Mouse (Mus musculus) limb, embryonic 10.5 days (tissue): ENCODE results near the gene Dirc2. TPM values are rescaled to one million over a fixed set of nuclear protein-coding genes. Genes with fewer than 3 reads are reported as not detected.
A peak's percentile ranks its signal among the peaks of the same experiment; 100 is the strongest.

Experiments used
- DNase-seq: peaks from one replicate; pipeline ENCODE4 v3.0.0-alpha.2; 2017; ENCODE audit warnings: low spot score
- H3K27ac ChIP-seq: fragments of 300-500 bp; sonication (generic); 2 replicates; pipeline ENCODE4 v1.5.1; 2016; ENCODE audit warnings: mild to moderate bottlenecking
- H3K27me3 ChIP-seq: fragments of 300-500 bp; sonication (generic); 2 replicates; pipeline ENCODE4 v1.6.1; 2016; ENCODE audit warnings: low read depth, mild to moderate bottlenecking; ENCODE audit not compliant: poor library complexity, severe bottlenecking
- H3K36me3 ChIP-seq: fragments of 300-500 bp; sonication (generic); 2 replicates; pipeline ENCODE4 v1.6.1; 2016; ENCODE audit warnings: mild to moderate bottlenecking, moderate library complexity
- H3K4me1 ChIP-seq: fragments of 300-500 bp; sonication (generic); 2 replicates; pipeline ENCODE4 v1.6.1; 2016
- H3K4me3 ChIP-seq: fragments of 300-500 bp; sonication (generic); 2 replicates; pipeline ENCODE4 v1.5.1; 2016; ENCODE audit warnings: mild to moderate bottlenecking, moderate library complexity
- H3K9me3 ChIP-seq: fragments of 300-500 bp; sonication (generic); replicated peaks from 2 replicates; pipeline ENCODE4 v1.6.1; 2016; ENCODE audit warnings: mild to moderate bottlenecking
- WGBS: fragments of 180-500 bp; shearing (Covaris S2); methylation state at CpG from one replicate; pipeline ENCODE4 v1.1.7; 2016; 5-methylcytosine and 5-hydroxymethylcytosine counted together
- polyA plus RNA-seq: library from polyadenylated mRNA; unstranded; fragments of >200 nt; fragmentation: Nextera tagmentation; extraction: Ambion mirVana; gene quantifications from 2 replicates; pipeline ENCODE4 v1.2.1, GENCODE M21; 2016

The Dirc2 gene
- polyA plus RNA-seq, 1 experiment from 2014 or later, result 13.3 TPM

- no peak overlapping the region for H3K27ac ChIP-seq
- no peaks in the 10 kb centered on the region for H3K4me1 ChIP-seq
- peaks cover 20% of the 10 kb centered on the region for H3K36me3 ChIP-seq
- DNase-seq, result no peak
- 82% methylated on average over 7 of the region's 7 CpGs for WGBS
- H3K4me3 ChIP-seq, result no peak overlapping the region
- no peaks in the 10 kb centered on the region for H3K9me3 ChIP-seq
- no peaks in the 10 kb centered on the region for H3K27me3 ChIP-seq
Observed at GRCm38 (mm10) chr16:35784134-35784725, 15.1 kb upstream of the Dirc2 start.

- Histone ChIP-seq H3K9me3 (no peaks in the 10 kb centered on the region), H3K27ac (no peak overlapping the region), H3K4me1 (no peaks in the 10 kb centered on the region), H3K4me3 (no peak overlapping the region), H3K27me3 (no peaks in the 10 kb centered on the region), H3K36me3 (peaks cover 11% of the 10 kb centered on the region)
- DNase-seq, result no peak
- 87% methylated on average over 3 of the region's 3 CpGs for WGBS
Observed at GRCm38 (mm10) chr16:35783207-35783573, 14.0 kb upstream of the Dirc2 start.

GRCm38 (mm10) chr16:35782451-35783206, 13.5 kb upstream of the Dirc2 start:
- Histone ChIP-seq H3K27ac (no peak overlapping the region; the same call in 1 of the 2 replicates), H3K9me3 (no peaks in the 10 kb centered on the region), H3K27me3 (no peaks in the 10 kb centered on the region), H3K36me3 (peaks cover 6% of the 10 kb centered on the region), H3K4me3 (no peak overlapping the region), H3K4me1 (no peaks in the 10 kb centered on the region)
- WGBS, result 90% methylated on average over 13 of the region's 13 CpGs
- DNase-seq, result no peak

GRCm38 (mm10) chr16:35781651-35782050, 12.5 kb upstream of the Dirc2 start:
- H3K4me1 ChIP-seq, result no peaks in the 10 kb centered on the region
- no peaks in the 10 kb centered on the region for H3K36me3 ChIP-seq
- H3K4me3 ChIP-seq, result no peak overlapping the region
- H3K27me3 ChIP-seq, result no peaks in the 10 kb centered on the region
- no peaks in the 10 kb centered on the region for H3K9me3 ChIP-seq
- 89% methylated on average over 5 of the region's 5 CpGs for WGBS
- no peak for DNase-seq
- no peak overlapping the region for H3K27ac ChIP-seq

- DNase-seq, result no peak
- Histone ChIP-seq H3K27ac (no peak overlapping the region), H3K27me3 (no peaks in the 10 kb centered on the region), H3K9me3 (no peaks in the 10 kb centered on the region), H3K4me3 (no peak overlapping the region), H3K36me3 (no peaks in the 10 kb centered on the region), H3K4me1 (no peaks in the 10 kb centered on the region)
- 85% methylated on average over 9 of the region's 9 CpGs for WGBS
Observed at GRCm38 (mm10) chr16:35781096-35781495, 11.9 kb upstream of the Dirc2 start.

- no peaks in the 10 kb centered on the region for H3K27me3 ChIP-seq
- WGBS, result 72% methylated on average over 7 of the region's 7 CpGs
- no peaks in the 10 kb centered on the region for H3K4me1 ChIP-seq
- H3K27ac ChIP-seq, result no peak overlapping the region
- H3K36me3 ChIP-seq, result no peaks in the 10 kb centered on the region
- H3K9me3 ChIP-seq, result no peaks in the 10 kb centered on the region
- H3K4me3 ChIP-seq, result no peak overlapping the region
- no peak for DNase-seq
Observed at GRCm38 (mm10) chr16:35779681-35780080, 10.5 kb upstream of the Dirc2 start.

GRCm38 (mm10) chr16:35777768-35778167, 8.6 kb upstream of the Dirc2 start:
- Histone ChIP-seq H3K27ac (no peak overlapping the region), H3K36me3 (peaks cover under 1% of the 10 kb centered on the region; the same call in 1 of the 2 replicates), H3K27me3 (no peaks in the 10 kb centered on the region), H3K4me3 (no peak overlapping the region), H3K4me1 (no peaks in the 10 kb centered on the region), H3K9me3 (no peaks in the 10 kb centered on the region)
- 97% methylated on average over 4 of the region's 4 CpGs for WGBS
- no peak for DNase-seq

GRCm38 (mm10) chr16:35776737-35777136, 7.6 kb upstream of the Dirc2 start:
- H3K4me1 ChIP-seq, result no peaks in the 10 kb centered on the region
- 93% methylated on average over 7 of the region's 7 CpGs for WGBS
- no peak overlapping the region for H3K4me3 ChIP-seq
- peaks cover 9% of the 10 kb centered on the region; the same call in 1 of the 2 replicates for H3K36me3 ChIP-seq
- no peaks in the 10 kb centered on the region for H3K27me3 ChIP-seq
- DNase-seq, result no peak
- H3K27ac ChIP-seq, result no peak overlapping the region
- H3K9me3 ChIP-seq, result no peaks in the 10 kb centered on the region

GRCm38 (mm10) chr16:35775835-35776234, 6.7 kb upstream of the Dirc2 start:
- Histone ChIP-seq H3K4me1 (peaks cover 8% of the 10 kb centered on the region), H3K36me3 (peaks cover 9% of the 10 kb centered on the region; the same call in 1 of the 2 replicates), H3K4me3 (no peak overlapping the region), H3K27me3 (no peaks in the 10 kb centered on the region), H3K27ac (no peak overlapping the region), H3K9me3 (no peaks in the 10 kb centered on the region)
- WGBS, result 90% methylated on average over 1 of the region's 1 CpGs
- no peak for DNase-seq

- H3K9me3 ChIP-seq, result no peaks in the 10 kb centered on the region
- H3K4me1 ChIP-seq, result peaks cover 36% of the 10 kb centered on the region
- no peak overlapping the region for H3K27ac ChIP-seq
- H3K4me3 ChIP-seq, result no peak overlapping the region
- 79% methylated on average over 5 of the region's 5 CpGs for WGBS
- H3K36me3 ChIP-seq, result peaks cover 9% of the 10 kb centered on the region; the same call in 1 of the 2 replicates
- no peaks in the 10 kb centered on the region for H3K27me3 ChIP-seq
- no peak for DNase-seq
Observed at GRCm38 (mm10) chr16:35772598-35772997, 3.4 kb upstream of the Dirc2 start.

- no peak for DNase-seq
- H3K27me3 ChIP-seq, result no peaks in the 10 kb centered on the region
- no peak overlapping the region for H3K27ac ChIP-seq
- peaks cover 9% of the 10 kb centered on the region; the same call in 1 of the 2 replicates for H3K36me3 ChIP-seq
- 87% methylated on average over 5 of the region's 5 CpGs for WGBS
- H3K9me3 ChIP-seq, result no peaks in the 10 kb centered on the region
- H3K4me3 ChIP-seq, result peak overlapping the region; percentile 75; the same call in 1 of the 2 replicates
- peaks cover 38% of the 10 kb centered on the region for H3K4me1 ChIP-seq
Observed at GRCm38 (mm10) chr16:35771606-35772005, 2.5 kb upstream of the Dirc2 start.

GRCm38 (mm10) chr16:35771141-35771540, 2.0 kb upstream of the Dirc2 start:
- peaks cover 9% of the 10 kb centered on the region; the same call in 1 of the 2 replicates for H3K36me3 ChIP-seq
- H3K9me3 ChIP-seq, result no peaks in the 10 kb centered on the region
- 14% methylated on average over 8 of the region's 8 CpGs for WGBS
- H3K4me1 ChIP-seq, result peaks cover 38% of the 10 kb centered on the region
- peak; percentile 30 for DNase-seq
- no peak overlapping the region for H3K27ac ChIP-seq
- H3K27me3 ChIP-seq, result no peaks in the 10 kb centered on the region
- peak overlapping the region; percentile 75 for H3K4me3 ChIP-seq

- Histone ChIP-seq H3K27me3 (no peaks in the 10 kb centered on the region), H3K27ac (peak within 1 kb of the TSS; percentile 93), H3K4me3 (peak within 1 kb of the TSS; percentile 75), H3K36me3 (peaks cover 9% of the 10 kb centered on the region; the same call in 1 of the 2 replicates), H3K9me3 (no peaks in the 10 kb centered on the region), H3K4me1 (peaks cover 38% of the 10 kb centered on the region)
- WGBS, result under 1% methylated on average over 51 of the region's 51 CpGs
- peak; percentile 94 for DNase-seq
Observed at GRCm38 (mm10) chr16:35769878-35770657, 912 bp upstream of the Dirc2 start, which contains the start of gene Hspbap1. Gene Hspbap1 (plus strand): TSS chr16:35770375.
